Mouse (Mus musculus) MEL (cell line): ENCODE data around the gene Klk1b8. TPM values are rescaled to one million over a fixed set of nuclear protein-coding genes. Genes with fewer than 3 reads are reported as not detected.

Source experiments
- DNase-seq: peaks from one replicate; pipeline ENCODE4 v3.0.0; 2011; ENCODE audit warnings: low read depth, low spot score
- H3K27ac ChIP-seq: 2 replicates; pipeline ENCODE4 v1.5.1; 2012; ENCODE audit warnings: low read depth, mild to moderate bottlenecking, control low read depth, low read length, moderate library complexity; ENCODE audit not compliant: control insufficient read depth
- H3K27me3 ChIP-seq, 2 experiments: fragments of 150-350 bp in 1 of 2; sonication (generic) in 1 of 2; 2 replicates each; pipeline ENCODE4 v1.6.1; 2012; ENCODE audit warnings: low read length in 2 of 2, mild to moderate bottlenecking in 2 of 2, improper control_type of control experiment in 1 of 2, moderate library complexity in 1 of 2; ENCODE audit not compliant: insufficient read depth in 2 of 2, control insufficient read depth in 1 of 2
- H3K36me3 ChIP-seq, 2 experiments: 2 replicates each; pipeline ENCODE4 v1.6.1; 2012 to 2014; ENCODE audit warnings: low read length in 2 of 2, improper control_type of control experiment in 1 of 2, inconsistent platforms in 1 of 2, mild to moderate bottlenecking in 1 of 2; ENCODE audit not compliant: insufficient read depth in 2 of 2, control insufficient read depth in 1 of 2
- H3K4me1 ChIP-seq, 2 experiments: fragments of 150-350 bp in 1 of 2; sonication (generic) in 1 of 2; 2 replicates each; pipeline ENCODE4 v1.6.1; 2012; ENCODE audit warnings: low read length in 2 of 2, improper control_type of control experiment in 1 of 2, mild to moderate bottlenecking in 1 of 2; ENCODE audit not compliant: insufficient read depth in 2 of 2, control insufficient read depth in 1 of 2
- H3K4me3 ChIP-seq, 2 experiments: fragments of 150-350 bp in 1 of 2; sonication (generic) in 1 of 2; 2 replicates each; pipeline ENCODE4 v1.5.1; 2012; ENCODE audit warnings: low read depth in 2 of 2, low read length in 2 of 2, mild to moderate bottlenecking in 2 of 2, moderate library complexity in 2 of 2, control low read depth in 1 of 2, improper control_type of control experiment in 1 of 2; ENCODE audit not compliant: control insufficient read depth in 1 of 2, insufficient read depth in 1 of 2
- H3K79me2 ChIP-seq: 2 replicates; pipeline ENCODE4 v1.6.1; 2012; ENCODE audit warnings: mild to moderate bottlenecking, low read length, moderate library complexity; ENCODE audit not compliant: control insufficient read depth, poor library complexity, insufficient read depth
- H3K9ac ChIP-seq: 2 replicates; pipeline ENCODE4 v1.6.1; 2012; ENCODE audit warnings: low read depth, mild to moderate bottlenecking, control low read depth, low read length, moderate library complexity; ENCODE audit not compliant: control insufficient read depth, poor library complexity, severe bottlenecking
- H3K9me3 ChIP-seq: fragments of 150-350 bp; sonication (generic); replicated peaks from 2 replicates; pipeline ENCODE4 v1.6.1; 2012; ENCODE audit warnings: mild to moderate bottlenecking, low read length, improper control_type of control experiment, moderate library complexity; ENCODE audit not compliant: insufficient read depth
- CHD1 ChIP-seq: IDR thresholded peaks from 2 replicates; pipeline ENCODE4 v1.6.1; 2012; ENCODE audit warnings: low read depth, mild to moderate bottlenecking, inconsistent platforms, low read length, improper control_type of control experiment
- CHD2 ChIP-seq: IDR thresholded peaks from 2 replicates; pipeline ENCODE4 v1.6.1; 2011; ENCODE audit warnings: low read length, improper control_type of control experiment
- EP300 ChIP-seq, 2 experiments: IDR thresholded peaks; 2 replicates each; pipeline ENCODE4 v1.6.1; 2011; ENCODE audit warnings: improper control_type of control experiment in 2 of 2, low read length in 2 of 2, low read depth in 1 of 2, mild to moderate bottlenecking in 1 of 2
- HCFC1 ChIP-seq: IDR thresholded peaks from 2 replicates; pipeline ENCODE4 v1.6.1; 2012; ENCODE audit warnings: low read depth, mild to moderate bottlenecking, inconsistent platforms, low read length, improper control_type of control experiment, moderate library complexity
- MAFK ChIP-seq: IDR thresholded peaks from 2 replicates; pipeline ENCODE4 v1.6.1; 2011; ENCODE audit warnings: low read depth, mild to moderate bottlenecking, low read length, improper control_type of control experiment, borderline replicate concordance
- MAZ ChIP-seq: IDR thresholded peaks from 2 replicates; pipeline ENCODE4 v1.6.1; 2012; ENCODE audit warnings: low read depth, mild to moderate bottlenecking, inconsistent platforms, low read length, improper control_type of control experiment
- MEF2A ChIP-seq: IDR thresholded peaks from 2 replicates; pipeline ENCODE4 v1.6.1; 2014; ENCODE audit warnings: low read depth, mild to moderate bottlenecking, inconsistent platforms, low read length, improper control_type of control experiment; ENCODE audit not compliant: poor library complexity, insufficient replicate concordance, severe bottlenecking; ENCODE audit errors: extremely low read depth
- MXI1 ChIP-seq: IDR thresholded peaks from 2 replicates; pipeline ENCODE4 v1.6.1; 2011; ENCODE audit warnings: mild to moderate bottlenecking, low read depth, low read length, improper control_type of control experiment
- MYC ChIP-seq: IDR thresholded peaks from 2 replicates; pipeline ENCODE4 v1.6.1; 2011; ENCODE audit warnings: low read depth, mild to moderate bottlenecking, low read length, improper control_type of control experiment, moderate library complexity
- POLR2AphosphoS2 ChIP-seq: IDR thresholded peaks from 2 replicates; pipeline ENCODE4 v1.6.1; 2011; ENCODE audit warnings: low read length, improper control_type of control experiment
- SMC3 ChIP-seq: IDR thresholded peaks from 2 replicates; pipeline ENCODE4 v1.6.1; 2011; ENCODE audit warnings: low read depth, low read length, improper control_type of control experiment
- TAL1 ChIP-seq: IDR thresholded peaks from 2 replicates; pipeline ENCODE4 v1.6.1; 2012; ENCODE audit warnings: mild to moderate bottlenecking, inconsistent platforms, low read length, moderate library complexity, mixed read lengths
- polyA plus RNA-seq, 2 experiments: library from polyadenylated mRNA; stranded (reverse) in 1 of 2; unstranded in 1 of 2; fragments of >175 nt in 1 of 2; fragments of >200 nt in 1 of 2; gene quantifications; 2 replicates each; pipeline versions ENCODE4 v1.2.1 to v1.2.4; 2012; ENCODE audit warnings: low replicate concordance in 2 of 2, low read depth in 1 of 2; ENCODE audit not compliant: insufficient read length in 2 of 2, insufficient read depth in 1 of 2, missing spikeins in 1 of 2
- total RNA-seq: library from RNA; depleted of rRNA; stranded (reverse); fragments of 300-350 nt; gene quantifications from 2 replicates; pipeline ENCODE4 v1.2.3, GENCODE M21; 2012

The Klk1b8 gene
- total and polyA plus RNA-seq, 3 experiments: not detected

GRCm38 (mm10) chr7:43932337-43932736 lies 18.1 kb upstream of the Klk1b8 start:
- no peak for TF ChIP-seq MXI1
- TF ChIP-seq SMC3: no peak
- TF ChIP-seq MYC: no peak
- TF ChIP-seq POLR2AphosphoS2: no peak
- no peak for TF ChIP-seq TAL1
- TF ChIP-seq CHD2: no peak
- TF ChIP-seq MEF2A: no peak
- no peak for TF ChIP-seq EP300 (IDR thresholded peaks at IDR 0.05; ENCODE audit: low read depth in 1 of 2, low read length in 2 of 2)
- no peak for TF ChIP-seq MAZ
- TF ChIP-seq MAFK: no peak
- no peak for TF ChIP-seq CHD1
- no peak overlapping the region for H3K27ac ChIP-seq

GRCm38 (mm10) chr7:43933440-43933839 lies 17.0 kb upstream of the Klk1b8 start, which contains the start of gene Klk15:
Klk15 (plus strand) TSS chr7:43933740.
- Histone ChIP-seq H3K9me3 (no peaks in the 10 kb centered on the region), H3K27me3 (no peaks in the 10 kb centered on the region), H3K79me2 (no peaks in the 10 kb centered on the region), H3K4me3 (no peak within 1 kb of the TSS), H3K36me3 (no peaks in the 10 kb centered on the region), H3K4me1 (no peaks in the 10 kb centered on the region), H3K27ac (no peak within 1 kb of the TSS), H3K9ac (no peak within 1 kb of the TSS)
- no peak for TF ChIP-seq TAL1
- no peak for DNase-seq

More at GRCm38 (mm10) chr7:43932337-43932736, 18.1 kb upstream of the Klk1b8 start:
- DNase-seq: no peak
- Histone ChIP-seq H3K9ac (no peak overlapping the region), H3K4me3 (no peak overlapping the region), H3K27me3 (no peaks in the 10 kb centered on the region), H3K36me3 (no peaks in the 10 kb centered on the region), H3K4me1 (no peaks in the 10 kb centered on the region), H3K79me2 (no peaks in the 10 kb centered on the region), H3K9me3 (no peaks in the 10 kb centered on the region)

GRCm38 (mm10) chr7:43934747-43935146 lies 15.7 kb upstream of the Klk1b8 start:
- no peak for TF ChIP-seq HCFC1
- H3K9me3 ChIP-seq: no peaks in the 10 kb centered on the region
- H3K4me3 ChIP-seq: no peak overlapping the region

More at GRCm38 (mm10) chr7:43934747-43935146, 15.7 kb upstream of the Klk1b8 start:
- no peak overlapping the region for H3K27ac ChIP-seq
- H3K79me2 ChIP-seq: no peaks in the 10 kb centered on the region
- DNase-seq: no peak
- H3K27me3 ChIP-seq: no peaks in the 10 kb centered on the region
- no peak overlapping the region for H3K9ac ChIP-seq
- no peaks in the 10 kb centered on the region for H3K36me3 ChIP-seq
- no peaks in the 10 kb centered on the region for H3K4me1 ChIP-seq
